Mouse (Mus musculus) neural tube, embryonic 14.5 days (tissue): ENCODE measurements around the gene Tet1. TPM values are rescaled to one million over a fixed set of nuclear protein-coding genes. Genes with fewer than 3 reads are reported as not detected.

Source experiments
- ATAC-seq: fragments of 200-750 bp; cut with Nextera tagmentation; 2 replicates; pipeline ENCODE4 v1.8.0; 2017; ENCODE audit warnings: low read depth, mild to moderate bottlenecking, moderate TSS enrichment, moderate library complexity
- H3K27ac ChIP-seq: fragments of 300-500 bp; sonication (generic); 2 replicates; pipeline ENCODE4 v1.5.1; 2014; ENCODE audit warnings: low read depth, mild to moderate bottlenecking, control low read depth, low read length, moderate library complexity, mixed read lengths
- H3K27me3 ChIP-seq: fragments of 300-500 bp; sonication (generic); 2 replicates; pipeline ENCODE4 v1.6.1; 2014; ENCODE audit warnings: low read length; ENCODE audit not compliant: control insufficient read depth, insufficient read depth
- H3K36me3 ChIP-seq: fragments of 300-500 bp; sonication (generic); 2 replicates; pipeline ENCODE4 v1.6.1; 2014; ENCODE audit warnings: low read length, mixed read lengths; ENCODE audit not compliant: control insufficient read depth, insufficient read depth
- H3K4me1 ChIP-seq: fragments of 300-500 bp; sonication (generic); 2 replicates; pipeline ENCODE4 v1.6.1; 2014; ENCODE audit warnings: low read length; ENCODE audit not compliant: control insufficient read depth, insufficient read depth
- H3K4me2 ChIP-seq: fragments of 300-500 bp; sonication (generic); 2 replicates; pipeline ENCODE4 v1.6.1; 2014; ENCODE audit warnings: mild to moderate bottlenecking, low read depth, low read length, control low read depth
- H3K4me3 ChIP-seq: fragments of 300-500 bp; sonication (generic); 2 replicates; pipeline ENCODE4 v1.5.1; 2014; ENCODE audit warnings: low read depth, low read length, control low read depth, mixed read lengths
- H3K9ac ChIP-seq: fragments of 300-500 bp; sonication (generic); replicated peaks from 2 replicates; pipeline ENCODE4 v1.6.1; 2014; ENCODE audit warnings: low read depth, mild to moderate bottlenecking, control low read depth, low read length, mixed read lengths
- H3K9me3 ChIP-seq: fragments of 300-500 bp; sonication (generic); 2 replicates; pipeline ENCODE4 v1.6.1; 2016; ENCODE audit warnings: low read length; ENCODE audit not compliant: control insufficient read depth
- WGBS: fragments of 180-500 bp; shearing (Covaris S2); extraction: QIAGEN DNeasy Blood & Tissue Kit; methylation state at CpG from one replicate; pipeline ENCODE4 v1.1.7; 2014; 5-methylcytosine and 5-hydroxymethylcytosine counted together
- polyA plus RNA-seq: library from polyadenylated mRNA; unstranded; fragments of >200 nt; fragmentation: Nextera tagmentation; extraction: Ambion mirVana; gene quantifications from 2 replicates; pipeline ENCODE4 v1.2.1, GENCODE M21; 2014

Tet1 gene
- polyA plus RNA-seq, 1 experiment from 2014 or later = 47.9 TPM

GRCm38 (mm10) chr10:62862435-62862834, 46.4 kb downstream of the Tet1 start:
- Histone ChIP-seq H3K9me3 (no peaks in the 10 kb centered on the region), H3K27me3 (no peaks in the 10 kb centered on the region), H3K4me2 (no peak overlapping the region), H3K4me3 (no peak overlapping the region), H3K36me3 (no peaks in the 10 kb centered on the region), H3K9ac (no peak overlapping the region), H3K27ac (no peak overlapping the region), H3K4me1 (peaks cover 20% of the 10 kb centered on the region)
- no peak for ATAC-seq
- 100% methylated on average over 1 of the region's 1 CpGs for WGBS

GRCm38 (mm10) chr10:62858967-62859366, 49.8 kb downstream of the Tet1 start:
- no peaks in the 10 kb centered on the region for H3K36me3 ChIP-seq
- 94% methylated on average over 5 of the region's 5 CpGs for WGBS
- no peaks in the 10 kb centered on the region for H3K9me3 ChIP-seq
- no peak overlapping the region for H3K4me3 ChIP-seq
- H3K4me2 ChIP-seq = no peak overlapping the region
- H3K9ac ChIP-seq = no peak overlapping the region
- ATAC-seq = no peak
- no peak overlapping the region for H3K27ac ChIP-seq
- H3K4me1 ChIP-seq = peaks cover 10% of the 10 kb centered on the region; the same call in 1 of the 2 replicates
- H3K27me3 ChIP-seq = no peaks in the 10 kb centered on the region

DNA sequence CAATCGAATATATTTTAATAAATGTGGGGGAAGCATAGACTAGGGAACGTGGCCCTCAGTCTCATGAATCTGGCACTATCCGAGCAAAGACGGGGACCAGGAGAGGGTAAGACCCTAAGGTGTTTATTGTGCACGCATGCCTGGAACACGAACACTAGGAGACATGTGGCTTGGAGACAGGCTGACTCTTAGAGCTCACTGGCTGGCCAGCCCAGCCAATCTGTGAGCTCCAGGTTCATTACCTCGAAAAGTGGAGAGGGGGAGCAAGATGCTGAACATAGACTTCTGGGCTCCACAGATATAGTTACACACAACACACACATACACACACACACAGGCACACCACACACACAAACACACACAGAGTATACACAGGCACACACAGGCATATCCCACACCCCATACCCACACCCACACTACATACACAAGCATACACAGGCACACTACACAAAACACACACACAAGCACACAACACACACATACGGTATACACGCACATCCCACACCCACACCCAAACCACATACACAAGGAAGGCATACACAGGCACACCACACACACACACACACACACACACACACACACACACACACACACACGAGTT, 52.0 kb downstream of the Tet1 start:
- Histone ChIP-seq H3K9ac (no peak overlapping the region), H3K4me1 (no peaks in the 10 kb centered on the region), H3K9me3 (no peaks in the 10 kb centered on the region), H3K36me3 (no peaks in the 10 kb centered on the region), H3K27ac (no peak overlapping the region), H3K4me2 (no peak overlapping the region), H3K27me3 (no peaks in the 10 kb centered on the region), H3K4me3 (no peak overlapping the region)
- ATAC-seq = peak; percentile 35; the same call in 1 of the 2 replicates
- 83% methylated on average over 10 of the region's 10 CpGs for WGBS

DNA sequence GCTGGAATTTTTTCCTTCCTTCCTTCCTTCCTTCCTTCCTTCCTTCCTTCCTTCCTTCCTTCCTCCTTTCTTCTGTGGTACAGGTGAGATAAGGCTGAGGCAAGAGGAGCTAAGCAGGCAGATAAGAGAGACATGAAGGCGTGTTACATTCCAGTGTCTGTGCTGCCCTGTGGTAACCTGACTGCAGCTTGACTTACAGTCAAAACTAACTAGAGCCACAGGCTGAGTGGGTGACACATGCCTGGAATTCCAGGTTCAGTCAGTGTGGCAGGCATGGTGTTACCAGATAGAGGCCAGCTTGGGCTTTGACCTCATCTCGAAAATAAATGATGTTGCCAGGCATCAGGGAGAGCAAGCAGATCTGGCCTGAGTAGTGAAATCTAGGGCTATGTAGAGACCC, 53.8 kb downstream of the Tet1 start:
- Histone ChIP-seq H3K9me3 (no peaks in the 10 kb centered on the region), H3K27me3 (no peaks in the 10 kb centered on the region), H3K4me3 (no peak overlapping the region), H3K9ac (no peak overlapping the region), H3K36me3 (no peaks in the 10 kb centered on the region), H3K27ac (no peak overlapping the region), H3K4me1 (no peaks in the 10 kb centered on the region), H3K4me2 (no peak overlapping the region)
- 84% methylated on average over 2 of the region's 2 CpGs for WGBS
- no peak for ATAC-seq

DNA sequence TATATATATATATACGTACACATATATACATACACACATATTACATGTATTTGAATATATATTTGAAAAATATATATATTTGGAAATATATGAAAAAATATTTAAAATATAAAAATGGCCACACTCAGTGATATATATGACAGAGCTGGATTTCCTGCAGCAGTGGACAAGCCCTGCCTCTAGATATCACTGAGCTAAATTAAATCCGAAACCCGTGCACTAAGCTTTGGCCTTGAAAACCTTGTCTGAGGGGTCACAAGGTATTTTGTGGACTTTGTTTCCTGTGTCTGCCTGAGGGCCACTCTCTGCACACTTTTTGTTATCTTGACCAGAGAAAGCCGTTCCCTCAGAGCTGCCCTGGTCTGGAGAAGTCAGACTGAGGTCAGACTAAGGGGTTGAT, 54.2 kb downstream of the Tet1 start:
- H3K27me3 ChIP-seq = no peaks in the 10 kb centered on the region
- H3K27ac ChIP-seq = no peak overlapping the region
- H3K9me3 ChIP-seq = no peaks in the 10 kb centered on the region
- no peak overlapping the region for H3K4me3 ChIP-seq
- WGBS = 90% methylated on average over 4 of the region's 4 CpGs
- H3K4me2 ChIP-seq = no peak overlapping the region
- ATAC-seq = no peak
- H3K4me1 ChIP-seq = no peaks in the 10 kb centered on the region
- H3K36me3 ChIP-seq = no peaks in the 10 kb centered on the region
- H3K9ac ChIP-seq = no peak overlapping the region

DNA sequence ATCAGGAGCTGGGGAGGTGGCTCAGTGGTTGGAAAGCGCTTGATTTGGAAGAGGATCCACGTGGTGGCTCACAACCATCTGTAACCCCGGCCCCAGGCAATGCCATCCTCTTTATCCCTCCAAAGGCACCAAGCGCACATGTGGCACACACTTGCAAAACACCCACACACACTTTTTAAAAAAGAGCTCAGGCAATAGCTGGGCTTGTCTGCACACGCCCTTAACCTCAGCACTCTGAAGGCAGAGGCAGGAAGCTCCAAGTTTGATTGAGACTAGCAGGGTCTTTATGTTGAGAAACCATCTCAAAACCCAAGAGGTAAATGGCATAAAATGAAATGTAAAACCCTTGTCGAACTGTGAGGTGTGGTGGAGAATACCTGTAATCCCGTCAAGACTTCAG, 57.2 kb downstream of the Tet1 start:
- Histone ChIP-seq H3K4me3 (no peak overlapping the region), H3K9ac (no peak overlapping the region), H3K36me3 (no peaks in the 10 kb centered on the region), H3K9me3 (no peaks in the 10 kb centered on the region), H3K27ac (no peak overlapping the region), H3K4me1 (no peaks in the 10 kb centered on the region), H3K4me2 (no peak overlapping the region), H3K27me3 (no peaks in the 10 kb centered on the region)
- ATAC-seq = no peak
- 83% methylated on average over 7 of the region's 7 CpGs for WGBS

DNA sequence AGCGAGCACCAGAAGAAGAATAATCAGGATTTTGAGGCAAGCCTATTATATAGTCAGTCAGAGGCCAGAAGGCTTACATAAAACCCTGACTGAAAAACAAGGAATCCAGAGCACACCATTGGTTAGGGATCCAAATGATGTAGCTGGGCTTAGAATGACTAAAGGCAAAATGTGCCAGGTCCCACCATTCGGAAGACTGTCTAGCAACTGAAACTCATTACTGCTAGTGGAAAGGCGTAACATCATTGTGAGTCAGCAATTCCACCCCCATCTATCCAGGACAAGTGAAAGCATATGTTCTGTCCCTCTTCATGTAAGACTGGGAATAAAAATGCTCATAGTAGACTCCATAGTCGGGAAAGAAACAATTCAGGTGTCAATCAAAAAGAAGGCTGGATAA, 57.8 kb downstream of the Tet1 start:
- H3K27me3 ChIP-seq = no peaks in the 10 kb centered on the region
- no peak for ATAC-seq
- no peaks in the 10 kb centered on the region for H3K36me3 ChIP-seq
- no peak overlapping the region for H3K4me2 ChIP-seq
- H3K4me3 ChIP-seq = no peak overlapping the region
- H3K4me1 ChIP-seq = no peaks in the 10 kb centered on the region
- H3K9ac ChIP-seq = no peak overlapping the region
- 83% methylated on average over 4 of the region's 4 CpGs for WGBS
- no peaks in the 10 kb centered on the region for H3K9me3 ChIP-seq
- no peak overlapping the region for H3K27ac ChIP-seq

GRCm38 (mm10) chr10:62848783-62849182, 60.0 kb downstream of the Tet1 start:
- Histone ChIP-seq H3K4me3 (no peak overlapping the region), H3K27me3 (no peaks in the 10 kb centered on the region), H3K4me2 (no peak overlapping the region), H3K36me3 (no peaks in the 10 kb centered on the region), H3K9me3 (no peaks in the 10 kb centered on the region), H3K27ac (no peak overlapping the region), H3K4me1 (peaks cover 3% of the 10 kb centered on the region), H3K9ac (no peak overlapping the region)
- ATAC-seq = no peak
- WGBS = 95% methylated on average over 2 of the region's 2 CpGs

- no peak overlapping the region for H3K4me2 ChIP-seq
- H3K27ac ChIP-seq = no peak overlapping the region
- no peaks in the 10 kb centered on the region for H3K27me3 ChIP-seq
- ATAC-seq = peak; percentile 11; the same call in 1 of the 2 replicates
- 63% methylated on average over 12 of the region's 12 CpGs for WGBS
- no peaks in the 10 kb centered on the region for H3K36me3 ChIP-seq
- H3K4me1 ChIP-seq = peaks cover 8% of the 10 kb centered on the region
- no peak overlapping the region for H3K4me3 ChIP-seq
- H3K9ac ChIP-seq = no peak overlapping the region
- H3K9me3 ChIP-seq = no peaks in the 10 kb centered on the region
Measured at GRCm38 (mm10) chr10:62847069-62847626, 61.6 kb downstream of the Tet1 start.
